Mouse (Mus musculus) lung, adult 2 months (tissue): ENCODE measurements around the gene Tas2r138.

ENCODE experiments used
- CTCF ChIP-seq: fragments of 200-500 bp; IDR thresholded peaks from 2 replicates; pipeline ENCODE4 v1.5.1; 2011; ENCODE audit warnings: mild to moderate bottlenecking, low read length, control low read depth; ENCODE audit not compliant: insufficient read depth
- POLR2A ChIP-seq: fragments of 200-500 bp; IDR thresholded peaks from 2 replicates; pipeline ENCODE4 v1.6.1; 2011; ENCODE audit warnings: low read depth, mild to moderate bottlenecking, control low read depth, low read length, borderline replicate concordance; ENCODE audit errors: extremely low read depth

- no peak for TF ChIP-seq POLR2A
- no peak for TF ChIP-seq CTCF
These were observed 28.8 kb downstream of the Tas2r138 start for GRCm38 (mm10) chr6:40584336-40584735.
